Mouse (Mus musculus) gastrocnemius, postnatal 25 days (tissue): ENCODE data around the gene Nrk. TPM values are rescaled to one million over a fixed set of nuclear protein-coding genes. Genes with fewer than 3 reads are reported as not detected.

ENCODE experiments used
- DNase-seq: peaks from one replicate; pipeline ENCODE4 v3.0.0; 2022
- long read RNA-seq, 2 experiments: library from polyadenylated mRNA; stranded (forward); transcript quantifications; one replicate each; pipeline ENCODE4 v2.0.0; 2021
- total RNA-seq, 2 experiments: library from RNA; stranded (reverse); gene quantifications; 1 replicate in 1 of 2; 2 replicates in 1 of 2; pipeline ENCODE4 v1.2.3; 2021

The Nrk gene
- total RNA-seq, result 1 to 10 TPM; 3.4 to 3.7 TPM
- long read RNA-seq, experiment 1, result 0 reads
- long read RNA-seq, experiment 2, result 0 reads

GRCm38 (mm10) chrX:138914041-138914776 is at the start of gene Nrk:
TSS of gene Nrk (plus strand) at chrX:138914430.
- DNase-seq, result peak; percentile 47

GRCm38 (mm10) chrX:138913366-138913765 is 864 bp upstream of the Nrk start:
- no peak for DNase-seq

- DNase-seq, result no peak
These were observed 516 bp downstream of the Nrk start for GRCm38 (mm10) chrX:138914777-138915114.

GRCm38 (mm10) chrX:138919030-138919429 is 4.8 kb downstream of the Nrk start:
- DNase-seq, result no peak

GRCm38 (mm10) chrX:138943905-138944304 is 29.7 kb downstream of the Nrk start:
- no peak for DNase-seq

- DNase-seq, result no peak
These were observed 46.5 kb downstream of the Nrk start for GRCm38 (mm10) chrX:138960713-138961112.

- no peak for DNase-seq
These were observed 64.3 kb downstream of the Nrk start for GRCm38 (mm10) chrX:138978501-138978900.

- no peak for DNase-seq
These were observed 65.0 kb downstream of the Nrk start for GRCm38 (mm10) chrX:138979249-138979648.

- DNase-seq, result no peak
These were observed 100.3 kb downstream of the Nrk start for GRCm38 (mm10) chrX:139014524-139014923.

- DNase-seq, result no peak
These were observed 102.3 kb downstream of the Nrk start for GRCm38 (mm10) chrX:139016540-139016939.

GRCm38 (mm10) chrX:139026532-139027097 is 112.4 kb downstream of the Nrk start:
- no peak for DNase-seq

GRCm38 (mm10) chrX:139027296-139027695 is 113.1 kb downstream of the Nrk start:
- DNase-seq, result peak; percentile 23

GRCm38 (mm10) chrX:139027909-139028308 is 113.7 kb downstream of the Nrk start:
- DNase-seq, result no peak

- DNase-seq, result no peak
These were observed 123.4 kb downstream of the Nrk start for GRCm38 (mm10) chrX:139037666-139038065.

GRCm38 (mm10) chrX:139039314-139039713 is 125.1 kb downstream of the Nrk start:
- DNase-seq, result no peak

- no peak for DNase-seq
These were observed 126.9 kb downstream of the Nrk start for GRCm38 (mm10) chrX:139041148-139041547.

GRCm38 (mm10) chrX:139051976-139052375 is 137.7 kb downstream of the Nrk start:
- DNase-seq, result no peak

- DNase-seq, result no peak
These were observed 138.9 kb downstream of the Nrk start for GRCm38 (mm10) chrX:139053149-139053548.

Other genes with a start within 250 kb of the Nrk start
- gene Serpina7, start 170.8 kb downstream of the Nrk start, total RNA-seq, result not detected
- gene 4930513O06Rik, start 171.8 kb downstream of the Nrk start, total RNA-seq, result not detected